Mouse (Mus musculus): ENCODE measurements around the gene Lclat1.
A peak's percentile ranks its signal among the peaks of the same experiment; 100 is the strongest.
"Not testable (repeated sequence)": the region's sequence is repeated elsewhere in the genome, so short reads cannot be mapped to it uniquely, and the experiment has no call there.

Gene Lclat1

DNA sequence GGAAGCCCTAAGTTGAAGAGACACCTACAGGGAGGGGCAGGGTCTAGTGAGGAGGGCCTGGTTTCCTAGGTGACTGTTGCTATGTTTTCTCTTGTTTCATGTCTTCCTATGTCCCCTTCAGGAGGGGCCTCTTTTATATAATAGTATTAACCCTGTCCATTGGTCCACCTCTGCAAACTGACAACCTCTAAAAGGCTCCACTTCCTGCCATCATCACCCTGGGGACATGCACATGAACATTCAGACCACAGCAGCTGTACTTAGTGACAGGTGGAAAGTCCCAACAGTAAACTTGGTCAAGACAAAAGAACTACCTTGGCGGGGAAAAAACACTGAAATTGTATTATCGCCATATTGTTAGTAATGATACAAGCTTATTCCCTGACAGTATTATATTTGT, 139.1 kb downstream of the Lclat1 start:
- DNase-seq: peak; percentile 31 to 56

DNA sequence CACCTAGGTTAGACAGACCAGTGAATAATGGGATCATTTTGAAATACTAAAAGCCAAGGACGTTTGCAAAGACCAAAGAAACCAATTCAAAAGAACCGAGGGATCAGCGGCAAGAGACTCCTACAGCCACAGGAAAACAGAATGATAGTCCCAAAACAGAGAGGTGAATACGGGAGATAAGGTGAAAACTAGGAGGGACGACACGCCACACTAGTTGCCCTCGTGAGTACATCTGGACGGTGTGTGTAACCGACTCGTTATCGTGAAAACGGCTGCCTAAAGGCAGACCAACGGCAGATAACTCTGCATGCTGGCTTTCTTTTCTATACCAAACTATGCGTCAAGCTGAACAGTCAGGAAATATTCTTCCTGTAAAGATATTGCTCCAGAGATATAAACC, 140.0 kb downstream of the Lclat1 start:
- DNase-seq: no peak

DNA sequence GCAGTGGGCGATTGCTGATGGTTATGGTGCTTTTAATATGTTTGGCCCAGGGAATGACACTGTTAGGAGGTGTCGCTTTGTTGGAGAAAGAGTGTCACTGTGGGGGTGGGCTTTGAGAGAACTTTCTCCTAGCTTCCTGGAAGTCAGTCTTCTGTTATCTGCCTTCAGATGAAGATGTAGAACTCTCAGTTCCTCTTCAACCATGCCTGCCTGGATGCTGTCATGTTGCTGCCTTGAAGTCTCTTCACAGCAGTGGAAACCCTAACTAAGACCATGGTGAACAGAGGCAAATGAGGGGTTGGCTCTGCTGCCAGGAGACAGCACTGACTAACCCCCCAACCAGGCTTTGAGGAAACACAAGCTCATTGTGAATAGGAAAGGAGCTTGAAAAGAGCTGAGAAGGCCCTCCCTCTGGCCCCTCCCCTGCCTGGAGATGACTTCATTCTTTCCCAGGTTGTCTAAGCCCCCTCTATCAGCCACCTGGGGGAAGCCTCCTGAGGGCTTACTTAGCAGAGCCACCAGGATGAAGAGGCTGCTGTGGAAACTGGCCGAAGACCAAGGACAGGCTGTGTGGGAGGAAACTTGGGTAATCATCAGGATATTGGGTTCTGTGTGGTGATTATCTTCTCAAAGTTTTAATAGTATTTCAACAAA, 142.8 kb downstream of the Lclat1 start:
- DNase-seq: peak in 1 of 2 experiments; percentile 36

DNA sequence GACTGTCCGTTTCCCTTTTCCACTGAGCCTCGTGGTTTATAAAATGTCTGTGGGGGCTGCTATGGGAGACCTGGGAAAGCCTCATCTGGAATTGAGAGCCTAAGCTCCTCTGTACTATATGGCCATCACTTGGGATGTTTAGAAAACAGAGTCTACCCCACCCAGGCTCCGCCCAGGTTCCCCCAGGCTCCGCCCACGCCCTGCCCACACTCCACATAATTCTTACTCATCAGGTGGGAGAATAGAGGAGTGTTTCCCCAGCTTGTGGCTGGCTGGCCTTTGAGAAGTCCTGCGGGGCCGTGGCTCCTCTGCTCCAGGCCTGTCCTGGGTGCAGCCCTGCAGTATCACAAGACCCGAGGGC, 143.3 kb downstream of the Lclat1 start:
- peak in 1 of 2 experiments; percentile 55 for DNase-seq

DNA sequence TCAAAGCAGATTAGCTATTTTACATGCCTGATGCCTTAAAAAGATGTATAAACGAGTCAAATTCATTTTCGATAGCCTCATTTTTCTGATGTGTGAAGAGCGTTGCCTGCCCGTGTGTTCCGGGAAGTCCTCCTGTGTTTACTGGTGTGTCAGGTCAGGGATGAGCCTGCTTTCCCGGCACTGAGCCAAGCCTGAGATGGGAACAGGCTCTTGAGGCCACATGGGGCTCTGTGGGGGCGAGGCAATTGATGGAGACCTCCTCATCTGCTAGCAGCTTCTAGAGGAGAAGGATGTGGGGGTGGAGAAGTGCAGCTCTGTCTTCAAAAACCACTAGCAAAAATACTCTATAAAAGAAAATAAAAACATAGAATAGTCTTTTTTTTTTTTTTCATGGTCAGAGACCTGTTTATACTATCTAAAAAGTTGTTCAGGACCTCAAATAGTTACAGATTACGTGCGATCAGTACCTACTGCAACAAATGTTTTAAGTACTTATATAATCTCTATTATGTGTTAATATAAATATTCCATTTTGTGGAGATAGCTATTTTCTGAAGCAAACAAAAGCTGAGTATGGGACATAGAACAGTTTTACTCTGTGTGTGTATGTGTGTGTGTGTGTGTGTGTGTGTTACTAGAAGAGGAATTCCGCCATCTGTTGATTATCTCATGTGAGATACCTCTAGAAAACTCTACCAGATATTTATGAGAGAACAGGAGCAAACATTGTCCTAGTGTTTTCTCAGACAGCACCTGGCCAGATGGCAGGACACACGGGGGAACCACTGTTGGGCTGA, 144.2 kb downstream of the Lclat1 start:
- DNase-seq: no peak

DNA sequence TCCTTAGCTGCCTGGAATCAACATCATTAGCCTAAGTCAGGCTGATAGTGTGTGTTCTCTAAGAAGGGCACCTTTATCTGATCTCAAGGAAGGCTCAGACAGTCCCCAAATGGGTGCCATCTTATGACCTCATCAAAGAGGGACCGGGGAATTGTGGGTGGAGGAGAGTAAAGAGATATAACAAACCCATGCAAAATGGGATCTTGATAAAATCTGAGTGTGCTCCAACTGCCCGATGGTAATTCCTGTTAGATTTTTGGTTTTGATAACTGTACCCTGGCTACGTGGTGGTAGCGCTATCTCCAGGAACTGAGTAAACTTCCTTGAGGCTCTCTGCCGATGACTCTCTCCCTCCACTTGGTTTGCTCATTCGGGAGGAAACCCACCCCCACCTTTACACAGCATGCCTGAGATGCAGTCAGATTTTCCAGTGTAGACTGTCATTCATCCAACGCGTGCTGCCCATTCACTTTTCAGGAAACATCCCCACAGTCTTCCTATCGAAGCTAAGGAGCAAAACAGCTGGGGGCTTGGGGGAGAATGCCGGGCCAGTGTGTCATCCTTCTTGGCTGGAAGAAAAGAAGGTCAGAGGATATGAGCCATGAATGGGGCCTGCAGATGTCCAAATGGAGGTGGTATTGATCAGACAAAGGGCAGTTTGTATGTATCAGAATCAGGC, 145.6 kb downstream of the Lclat1 start:
- no peak for DNase-seq

DNA sequence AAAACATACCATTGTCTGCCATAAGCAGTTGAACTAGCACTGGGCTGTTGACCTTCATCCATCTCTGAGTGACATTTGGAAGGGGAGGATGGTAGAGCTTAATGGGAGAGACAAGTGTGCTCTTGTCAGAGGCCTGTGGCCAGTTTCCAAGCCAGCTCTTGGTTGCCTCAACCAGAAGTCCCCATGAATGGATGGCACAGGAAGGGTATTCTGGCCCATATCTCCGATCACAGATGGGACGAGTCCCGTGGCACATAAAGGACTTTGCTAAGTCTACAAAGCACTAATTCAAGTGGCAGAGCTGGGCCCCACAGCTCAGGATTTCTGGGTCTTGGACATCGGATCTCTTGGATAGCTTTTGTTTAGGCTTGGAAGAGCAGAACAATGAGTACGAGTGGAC, 148.0 kb downstream of the Lclat1 start:
- no peak for DNase-seq

DNA sequence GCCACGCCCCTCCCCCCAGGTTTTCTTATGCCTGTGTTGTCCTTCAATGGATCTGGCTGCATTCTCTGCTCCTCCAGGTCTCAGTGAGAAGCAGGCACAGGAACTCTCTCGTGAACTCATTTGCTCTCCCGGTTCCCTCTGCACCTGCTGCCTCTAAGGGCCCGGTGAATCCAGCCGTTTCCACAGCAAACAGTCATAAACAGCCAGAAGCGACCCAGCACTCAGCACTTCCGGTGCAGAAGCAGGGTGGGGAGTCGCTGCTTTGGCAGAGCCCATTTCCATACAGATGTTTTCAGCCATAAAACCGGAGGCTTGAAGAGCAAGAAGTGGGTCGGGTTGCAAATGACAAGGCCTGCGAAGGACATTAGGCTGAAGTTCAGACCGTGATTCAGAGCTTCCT, 150.8 kb downstream of the Lclat1 start:
- no peak for DNase-seq

DNA sequence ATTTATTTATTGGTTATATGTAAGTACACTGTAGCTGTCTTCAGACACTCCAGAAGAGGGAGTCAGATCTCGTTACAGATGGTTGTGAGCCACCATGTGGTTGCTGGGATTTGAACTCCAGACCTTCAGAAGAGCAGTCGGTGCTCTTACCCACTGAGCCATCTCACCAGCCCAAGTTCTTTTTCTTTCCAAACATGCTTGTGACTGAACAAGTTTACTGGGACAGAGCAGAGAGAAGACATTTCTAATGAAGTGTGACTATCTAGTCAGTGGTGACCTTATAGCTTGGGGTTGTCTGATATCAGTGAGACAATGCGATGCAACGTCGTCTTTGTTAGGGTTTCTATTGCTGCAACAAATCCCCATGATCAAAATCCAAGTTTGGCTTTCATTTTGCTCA, 151.5 kb downstream of the Lclat1 start:
- not testable (repeated sequence) for DNase-seq

DNA sequence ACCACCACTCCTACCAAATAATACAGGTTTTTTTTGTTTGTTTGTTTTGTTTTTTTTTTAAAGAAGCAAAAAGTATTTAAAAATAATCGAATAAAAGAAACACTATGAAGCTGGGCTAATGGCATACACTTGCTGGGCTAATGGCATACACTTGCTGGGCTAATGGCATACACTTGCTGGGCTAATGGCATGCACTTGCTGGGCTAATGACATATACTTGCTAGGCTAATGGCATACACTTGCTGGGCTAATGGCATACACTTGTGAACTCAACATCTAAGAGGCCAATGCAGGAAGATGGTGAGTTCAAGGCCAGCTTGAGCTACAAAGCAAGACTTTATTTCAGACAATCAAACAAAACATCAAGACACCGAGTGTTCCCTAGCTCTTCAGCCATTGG, 154.8 kb downstream of the Lclat1 start:
- DNase-seq: no peak

DNA sequence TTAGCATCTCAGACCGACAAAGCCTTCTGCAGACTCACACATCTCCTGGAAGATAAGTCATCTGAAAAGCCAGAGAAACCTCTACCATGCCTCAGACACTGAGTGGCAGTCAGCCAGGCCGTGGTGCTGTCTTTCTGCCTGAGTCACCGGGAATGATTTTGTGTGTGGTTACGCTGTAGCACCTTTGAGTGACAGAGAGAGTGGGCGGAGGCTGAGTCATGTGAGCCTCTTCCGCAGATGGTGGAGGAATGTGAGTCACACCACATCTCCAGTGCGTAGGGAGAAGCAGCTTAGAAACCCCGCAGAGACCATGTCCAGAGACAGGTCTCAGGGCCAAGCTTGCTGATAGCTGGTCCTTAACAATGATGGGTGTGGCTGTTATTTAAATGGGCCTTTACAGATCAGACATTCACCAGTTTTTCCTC, 155.3 kb downstream of the Lclat1 start:
- DNase-seq: peak; percentile 46 to 51

DNA sequence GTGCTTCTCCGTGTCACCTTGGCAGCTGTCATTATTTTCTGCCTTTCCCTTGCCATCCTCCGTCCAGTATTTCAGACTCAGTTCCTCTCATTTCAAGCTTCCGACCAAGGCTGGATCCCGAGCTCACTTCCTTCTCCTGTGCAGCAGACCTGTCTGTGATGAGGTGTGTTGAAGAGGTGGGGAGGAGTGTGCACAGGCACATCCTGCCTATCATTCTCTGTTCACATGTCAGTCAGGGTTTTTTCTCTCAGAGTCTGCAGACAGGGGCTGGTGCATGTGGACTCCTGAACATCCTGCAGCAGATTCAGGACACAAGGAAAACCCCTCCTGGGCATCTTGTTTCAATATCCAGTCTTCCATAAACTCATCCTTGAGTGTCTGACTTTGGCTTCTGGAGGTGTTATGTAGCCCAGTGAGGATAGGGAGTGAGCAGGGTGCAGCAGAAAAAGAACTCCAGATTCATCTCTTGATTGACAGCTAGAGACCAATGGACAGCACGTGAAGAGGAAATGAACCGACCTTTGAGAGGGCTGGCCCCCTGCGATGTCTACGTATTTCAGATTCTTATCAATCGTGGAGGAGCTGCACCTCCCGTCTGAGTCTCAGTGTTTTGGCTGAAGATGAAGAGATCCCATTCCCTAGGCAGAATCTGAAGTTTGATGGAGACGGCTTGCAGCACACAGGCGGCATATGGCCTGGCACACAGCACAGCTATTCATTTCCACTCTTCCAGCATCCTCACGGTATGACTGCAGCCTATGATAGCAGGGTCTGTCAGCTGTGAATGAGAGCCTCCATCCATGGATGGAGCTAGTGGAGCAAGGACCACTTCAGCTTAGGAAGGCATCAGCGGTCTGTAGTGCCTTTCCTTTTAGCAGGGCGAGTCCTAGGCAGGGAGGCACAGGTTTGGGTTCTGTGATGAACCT, 163.3 kb downstream of the Lclat1 start:
- no peak for DNase-seq

DNA sequence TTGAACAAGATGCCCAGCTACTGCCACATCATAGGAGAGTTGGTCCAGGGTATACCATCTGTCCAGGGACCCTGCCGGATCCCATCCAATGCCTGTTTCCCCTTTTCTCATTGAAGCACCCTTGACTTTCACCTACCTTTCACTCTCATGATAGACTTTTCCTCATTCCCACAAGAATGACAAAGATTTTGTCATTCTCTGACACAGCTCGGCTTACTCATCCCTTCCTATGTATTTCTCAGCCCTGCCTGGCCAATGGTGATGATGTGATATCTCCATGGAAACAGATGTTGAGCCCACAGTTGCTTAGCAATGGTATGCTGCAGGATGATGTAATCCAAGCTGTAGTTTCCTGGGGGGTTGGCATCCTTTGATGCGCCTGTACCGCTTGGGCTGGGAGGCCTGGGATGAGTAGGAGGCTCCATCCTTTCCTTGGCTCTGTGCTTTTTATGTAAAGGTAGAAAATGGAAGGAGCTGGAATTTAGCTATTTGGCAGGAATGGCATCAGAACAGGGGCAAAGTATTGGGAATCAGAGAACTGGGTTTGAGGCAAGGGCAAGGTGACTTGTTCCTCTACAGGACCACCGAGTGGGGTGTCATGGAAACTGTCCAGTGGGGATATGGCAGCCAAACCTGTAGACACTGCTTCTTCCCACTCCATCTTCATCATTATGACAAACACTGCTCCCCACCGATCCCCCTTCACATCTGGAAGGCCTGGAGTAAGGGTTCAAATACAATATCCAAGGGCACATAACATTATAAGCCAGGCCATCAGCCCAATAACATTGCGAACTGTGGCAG, 164.2 kb downstream of the Lclat1 start:
- DNase-seq: no peak

DNA sequence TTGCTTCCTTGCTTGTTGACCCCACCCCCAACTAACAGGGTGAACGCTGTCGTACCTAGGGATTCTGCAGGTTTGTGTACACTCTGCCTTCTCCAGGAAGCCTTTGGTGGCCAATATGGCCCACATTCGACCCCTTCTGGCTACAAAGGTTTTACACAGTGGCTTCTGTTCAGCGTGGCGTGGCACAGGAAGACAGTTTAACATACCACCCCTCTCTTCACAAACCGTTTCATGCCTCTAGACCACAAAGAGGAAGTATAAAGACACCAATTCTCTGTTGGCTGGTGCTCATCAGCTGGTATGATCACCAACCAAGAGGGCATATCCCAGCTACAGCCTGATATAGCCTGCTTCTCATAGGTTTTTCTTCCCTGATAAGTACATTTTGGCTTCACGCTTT, 166.0 kb downstream of the Lclat1 start:
- peak in 1 of 2 experiments; percentile 49 for DNase-seq

DNA sequence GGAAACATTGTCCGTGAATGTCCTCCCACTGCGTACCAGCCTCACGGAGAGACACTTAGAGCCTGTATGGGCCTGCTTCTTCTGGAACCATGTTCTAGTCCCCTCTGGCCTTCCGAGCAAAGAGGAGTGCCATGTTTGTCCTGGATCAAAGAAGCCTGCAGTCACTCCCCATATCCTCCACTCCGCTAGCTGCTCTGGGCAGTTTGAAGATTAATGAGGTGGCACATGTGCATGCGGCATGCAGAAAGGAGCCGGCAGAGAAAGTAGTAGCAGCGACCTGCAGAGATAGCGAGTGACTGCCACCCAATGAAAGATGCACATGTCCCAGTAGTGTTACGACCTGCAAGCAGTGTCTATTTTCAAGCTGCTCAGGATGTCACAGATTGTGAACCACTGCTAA, 167.3 kb downstream of the Lclat1 start:
- DNase-seq: no peak

DNA sequence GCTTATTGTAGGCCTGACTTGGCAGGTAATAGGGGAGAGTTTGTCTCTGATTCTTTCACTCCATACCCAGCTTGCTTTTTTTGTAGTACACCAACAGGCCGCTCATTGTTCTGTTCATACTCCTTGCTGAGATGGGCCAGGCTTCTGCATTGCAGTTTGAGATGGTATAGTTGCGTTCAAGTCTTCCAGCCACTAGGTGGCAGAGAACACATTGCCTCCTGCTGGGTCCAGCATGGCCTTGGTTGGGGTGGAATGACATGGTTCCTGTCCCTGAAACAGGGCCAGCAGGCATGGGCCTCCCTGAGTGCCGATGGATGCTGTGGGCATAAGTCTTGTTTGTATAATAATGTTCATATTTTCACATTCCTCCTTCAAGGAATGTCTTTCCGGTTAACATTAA, 170.0 kb downstream of the Lclat1 start:
- no peak for DNase-seq

DNA sequence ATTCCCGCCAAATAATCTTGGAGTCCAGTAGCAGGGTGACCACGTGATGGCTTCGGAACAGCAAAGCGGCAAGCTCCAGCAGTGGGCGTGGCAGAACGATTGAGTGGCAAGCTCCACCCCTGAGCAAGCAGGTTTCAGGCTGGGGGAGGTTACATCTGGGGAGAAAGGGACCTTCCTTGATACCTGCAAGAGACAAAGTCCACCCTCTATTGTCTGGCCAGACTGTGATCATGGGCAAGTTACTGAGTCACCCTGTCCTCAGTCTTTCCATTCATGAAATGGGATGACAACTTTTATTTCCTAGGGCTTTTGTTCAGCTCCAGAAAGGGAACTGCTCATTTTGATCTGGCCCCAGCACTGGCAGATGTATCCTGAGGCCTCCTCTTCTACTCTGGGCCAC, 174.9 kb downstream of the Lclat1 start:
- DNase-seq: not testable (repeated sequence)

DNA sequence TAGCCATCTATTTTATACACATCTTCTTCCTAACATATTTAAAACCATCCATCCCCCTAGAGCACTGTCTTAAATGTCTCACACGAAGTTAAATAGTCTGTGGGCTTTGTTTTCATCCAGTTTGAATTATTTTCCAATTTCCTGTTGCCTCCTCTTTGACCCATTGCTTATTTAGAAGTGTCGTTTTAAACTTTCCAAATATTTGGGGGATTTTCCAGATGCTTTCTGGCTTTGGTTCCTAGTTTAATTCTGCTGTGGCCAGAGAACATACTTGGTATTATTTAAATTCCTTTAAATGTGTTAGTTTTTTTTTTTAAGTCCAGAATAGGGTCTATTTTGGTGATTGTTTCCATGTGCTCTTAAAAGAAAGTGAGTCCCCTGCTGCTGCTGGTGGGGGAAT, 176.5 kb downstream of the Lclat1 start:
- DNase-seq: no peak

Measured in spleen, adult 18-20 months (tissue).